ENCODE assay signal across 26 mouse cellular contexts in genomic region chr15:6029214-6029613, GRCm38 (mm10).
DNase-seq lines count a peak whose midpoint lies in the region; ATAC-seq and TF ChIP-seq lines count a peak whose summit lies in the region.
"Had no signal": no experiment of that assay in that cellular context is flagged by ENCODE, and none has a peak within 500 bp of the region (broad histone marks: within the 10 kb centered on the region; RNA-seq: fewer than 3 reads in every experiment).

No protein-coding gene starts in this region.

- H3K9me3 ChIP-seq in heart, postnatal 0 days (replicated peaks; ENCODE audit: control insufficient read depth, low read length), result no peaks in the 10 kb centered on the region
- no peaks in the 10 kb centered on the region for H3K9me3 ChIP-seq in heart, embryonic 10.5 days
- H3K9me3 ChIP-seq in lung, postnatal 0 days (ENCODE audit: low read length), result no peaks in the 10 kb centered on the region
- H3K9me3 ChIP-seq in forebrain, embryonic 16.5 days (ENCODE audit: control insufficient read depth, low read length), result no peaks in the 10 kb centered on the region
- H3K9me3 ChIP-seq: embryonic facial prominence, embryonic 12.5 days; embryonic facial prominence, embryonic 15.5 days; forebrain, embryonic 12.5 days; forebrain, embryonic 15.5 days; G1E; heart, embryonic 12.5 days; heart, embryonic 15.5 days; hindbrain, embryonic 15.5 days had no signal

- no peak overlapping the region for H3K4me2 ChIP-seq in heart, postnatal 0 days (ENCODE audit: low read depth, low read length)
- H3K4me2 ChIP-seq in lung, postnatal 0 days (replicated peaks; ENCODE audit: low read depth, low read length), result no peak overlapping the region
- no peak overlapping the region for H3K4me2 ChIP-seq in forebrain, embryonic 16.5 days (ENCODE audit: low read length)
- H3K4me2 ChIP-seq: embryonic facial prominence, embryonic 12.5 days; embryonic facial prominence, embryonic 15.5 days; forebrain, embryonic 12.5 days; forebrain, embryonic 15.5 days; heart, embryonic 12.5 days; heart, embryonic 15.5 days; hindbrain, embryonic 15.5 days had no signal

- no peaks in the 10 kb centered on the region for H3K27me3 ChIP-seq in heart, postnatal 0 days (ENCODE audit: control insufficient read depth, insufficient read depth, low read length)
- H3K27me3 ChIP-seq in heart, embryonic 10.5 days (ENCODE audit: insufficient read depth, poor library complexity, severe bottlenecking), result no peaks in the 10 kb centered on the region
- H3K27me3 ChIP-seq in lung, postnatal 0 days (replicated peaks; ENCODE audit: insufficient read depth, low read length), result no peaks in the 10 kb centered on the region
- no peaks in the 10 kb centered on the region for H3K27me3 ChIP-seq in cerebellum, adult 2 months (ENCODE audit: control insufficient read depth, insufficient read depth, low read length)
- H3K27me3 ChIP-seq in forebrain, embryonic 16.5 days (replicated peaks; ENCODE audit: control insufficient read depth, insufficient read depth, low read length), result no peaks in the 10 kb centered on the region
- H3K27me3 ChIP-seq: embryonic facial prominence, embryonic 12.5 days; embryonic facial prominence, embryonic 15.5 days; forebrain, embryonic 12.5 days; forebrain, embryonic 15.5 days; heart, embryonic 12.5 days; heart, embryonic 15.5 days; hindbrain, embryonic 15.5 days; Patski had no signal

- TF ChIP-seq POLR2A in cerebellum, adult 2 months (IDR thresholded peaks at IDR 0.05; ENCODE audit: borderline replicate concordance, insufficient read depth, low read length), result no peak

- no peak for TF ChIP-seq EP300 in heart, postnatal 0 days (IDR thresholded peaks at IDR 0.05; ENCODE audit: low read depth)
- no peak for TF ChIP-seq EP300 in lung, postnatal 0 days (IDR thresholded peaks at IDR 0.05)

- DNase-seq in heart, postnatal 0 days (ENCODE audit: low spot score), result peak; percentile 13
- DNase-seq in heart, embryonic 10.5 days (ENCODE audit: low spot score), result no peak
- DNase-seq in lung, postnatal 0 days (ENCODE audit: low spot score), result peak; percentile 40
- no peak for DNase-seq in lung, postnatal 36 days
- DNase-seq in cerebellum, adult 2 months, result no peak
- no peak for DNase-seq in kidney, postnatal 14 days
- DNase-seq: adrenal gland, postnatal 10 days; cerebellum, adult 11-12 months; cerebellum, adult 9-10 months; cerebellum, postnatal 14 days; gastrocnemius, postnatal 10 days; gastrocnemius, postnatal 36 days; heart, adult 11 months; heart, postnatal 14 days; heart, postnatal 4 days had no signal

- no peak overlapping the region for H3K9ac ChIP-seq in heart, postnatal 0 days (replicated peaks; ENCODE audit: low read depth, low read length)
- H3K9ac ChIP-seq in lung, postnatal 0 days (replicated peaks; ENCODE audit: low read depth), result no peak overlapping the region
- no peak overlapping the region for H3K9ac ChIP-seq in forebrain, embryonic 16.5 days (replicated peaks; ENCODE audit: low read depth, low read length)
- H3K9ac ChIP-seq: embryonic facial prominence, embryonic 12.5 days; embryonic facial prominence, embryonic 15.5 days; forebrain, embryonic 12.5 days; forebrain, embryonic 15.5 days; heart, embryonic 12.5 days; heart, embryonic 15.5 days; hindbrain, embryonic 15.5 days had no signal

- H3K27ac ChIP-seq in heart, postnatal 0 days (ENCODE audit: low read depth), result no peak overlapping the region
- H3K27ac ChIP-seq in heart, embryonic 10.5 days, result no peak overlapping the region
- no peak overlapping the region for H3K27ac ChIP-seq in lung, postnatal 0 days (ENCODE audit: low read length)
- no peak overlapping the region for H3K27ac ChIP-seq in cerebellum, adult 2 months (ENCODE audit: insufficient read depth, low read length)
- no peak overlapping the region for H3K27ac ChIP-seq in forebrain, embryonic 16.5 days (ENCODE audit: low read length)
- H3K27ac ChIP-seq: embryonic facial prominence, embryonic 12.5 days; embryonic facial prominence, embryonic 15.5 days; forebrain, embryonic 12.5 days; forebrain, embryonic 15.5 days; heart, embryonic 15.5 days; hindbrain, embryonic 15.5 days had no signal

- H3K4me1 ChIP-seq in heart, postnatal 0 days (ENCODE audit: control insufficient read depth, insufficient read depth), result peaks cover 3% of the 10 kb centered on the region; the same call in 1 of the 2 replicates
- no peaks in the 10 kb centered on the region for H3K4me1 ChIP-seq in heart, embryonic 10.5 days
- H3K4me1 ChIP-seq in lung, postnatal 0 days (ENCODE audit: insufficient read depth, low read depth, low read length), result no peaks in the 10 kb centered on the region
- H3K4me1 ChIP-seq in cerebellum, adult 2 months (ENCODE audit: control insufficient read depth, insufficient read depth, low read length), result no peaks in the 10 kb centered on the region
- H3K4me1 ChIP-seq in forebrain, embryonic 16.5 days (replicated peaks; ENCODE audit: control insufficient read depth, insufficient read depth, low read length), result no peaks in the 10 kb centered on the region
- H3K4me1 ChIP-seq: embryonic facial prominence, embryonic 12.5 days; embryonic facial prominence, embryonic 15.5 days; forebrain, embryonic 12.5 days; forebrain, embryonic 15.5 days; heart, embryonic 15.5 days; hindbrain, embryonic 15.5 days had no signal

- no peaks in the 10 kb centered on the region for H3K36me3 ChIP-seq in heart, postnatal 0 days (replicated peaks; ENCODE audit: control insufficient read depth, insufficient read depth, low read length)
- no peaks in the 10 kb centered on the region for H3K36me3 ChIP-seq in heart, embryonic 10.5 days
- H3K36me3 ChIP-seq in lung, postnatal 0 days (ENCODE audit: insufficient read depth, low read length), result no peaks in the 10 kb centered on the region
- H3K36me3 ChIP-seq in forebrain, embryonic 16.5 days (ENCODE audit: control insufficient read depth, insufficient read depth), result no peaks in the 10 kb centered on the region
- H3K36me3 ChIP-seq: embryonic facial prominence, embryonic 12.5 days; embryonic facial prominence, embryonic 15.5 days; forebrain, embryonic 12.5 days; forebrain, embryonic 15.5 days; G1E; heart, embryonic 12.5 days; heart, embryonic 15.5 days; hindbrain, embryonic 15.5 days had no signal

- TF ChIP-seq CTCF in heart, postnatal 0 days (IDR thresholded peaks at IDR 0.05; ENCODE audit: low read depth), result no peak
- TF ChIP-seq CTCF in lung, postnatal 0 days (IDR thresholded peaks at IDR 0.05), result peak; percentile 21; the same call in 1 of the 2 replicates
- TF ChIP-seq CTCF in cerebellum, adult 2 months (IDR thresholded peaks at IDR 0.05; ENCODE audit: borderline replicate concordance, insufficient read depth, low read depth, low read length), result no peak

- no peak for ATAC-seq in heart, postnatal 0 days (ENCODE audit: insufficient read depth, low read depth)
- ATAC-seq in lung, postnatal 0 days, result peak; percentile 46; the same call in 1 of the 2 replicates
- ATAC-seq in megakaryocyte, adult 5-6 weeks (ENCODE audit: poor library complexity, severe bottlenecking), result peak; percentile 54
- no peak for ATAC-seq in forebrain, embryonic 16.5 days
- ATAC-seq: forebrain, embryonic 15.5 days; Patski had no signal

- no peak overlapping the region for H3K4me3 ChIP-seq in heart, postnatal 0 days (ENCODE audit: low read depth, low read length)
- no peak overlapping the region for H3K4me3 ChIP-seq in heart, embryonic 10.5 days
- no peak overlapping the region for H3K4me3 ChIP-seq in lung, postnatal 0 days (ENCODE audit: low read depth, low read length)
- no peak overlapping the region for H3K4me3 ChIP-seq in cerebellum, adult 2 months (replicated peaks; ENCODE audit: insufficient read depth, low read depth, low read length)
- H3K4me3 ChIP-seq in forebrain, embryonic 16.5 days (replicated peaks; ENCODE audit: low read length), result no peak overlapping the region
- H3K4me3 ChIP-seq: embryonic facial prominence, embryonic 12.5 days; embryonic facial prominence, embryonic 15.5 days; forebrain, embryonic 12.5 days; forebrain, embryonic 15.5 days; heart, embryonic 12.5 days; heart, embryonic 15.5 days; hindbrain, embryonic 15.5 days had no signal

- whole genome bisulfite sequencing in heart, postnatal 0 days, result 88% methylated on average over 1 of the region's 1 CpGs
- 81% methylated on average over 1 of the region's 1 CpGs for WGBS in heart, embryonic 10.5 days
- 78% methylated on average over 1 of the region's 1 CpGs for WGBS in lung, postnatal 0 days
- WGBS in cerebellum, adult 2 months, result 86% methylated on average over 1 of the region's 1 CpGs
- WGBS in forebrain, embryonic 16.5 days, result 93% methylated on average over 1 of the region's 1 CpGs

Comparison
In these comparisons a context has a peak if more than half of its experiments do, and no peak if none do; other contexts are left out.
1. DNase-seq: peak in heart, postnatal 0 days (single experiment) and lung, postnatal 0 days (single experiment); none in heart, embryonic 10.5 days (single experiment), lung, postnatal 36 days (single experiment), cerebellum, adult 2 months (0 of 2) and kidney, postnatal 14 days (single experiment).
2. ATAC-seq: peak in lung, postnatal 0 days (single experiment) and megakaryocyte, adult 5-6 weeks (single experiment); none in heart, postnatal 0 days (single experiment) and forebrain, embryonic 16.5 days (single experiment).